Mouse (Mus musculus) neural tube, embryonic 11.5 days (tissue): ENCODE data around the gene Gatd1. TPM values are rescaled to one million over a fixed set of nuclear protein-coding genes. Genes with fewer than 3 reads are reported as not detected.

Experiments used
- ATAC-seq: fragments of 200-750 bp; cut with Nextera tagmentation; 2 replicates; pipeline ENCODE4 v1.8.0; 2017; ENCODE audit warnings: moderate number of reproducible peaks, mild to moderate bottlenecking, moderate TSS enrichment, moderate library complexity; ENCODE audit not compliant: insufficient read depth, low FRiP score, low TSS enrichment
- DNase-seq: peaks from one replicate; pipeline ENCODE4 v3.0.0-alpha.2; 2015; ENCODE audit warnings: low spot score
- H3K27ac ChIP-seq: fragments of 300-500 bp; sonication (generic); 2 replicates; pipeline ENCODE4 v1.5.1; 2014; ENCODE audit warnings: low read depth, mild to moderate bottlenecking, low read length
- H3K27me3 ChIP-seq: fragments of 300-500 bp; sonication (generic); 2 replicates; pipeline ENCODE4 v1.6.1; 2014; ENCODE audit warnings: mild to moderate bottlenecking, low read length, mixed read lengths; ENCODE audit not compliant: control insufficient read depth, insufficient read depth
- H3K36me3 ChIP-seq: fragments of 300-500 bp; sonication (generic); 2 replicates; pipeline ENCODE4 v1.6.1; 2014; ENCODE audit warnings: mild to moderate bottlenecking, low read length, moderate library complexity, mixed read lengths; ENCODE audit not compliant: control insufficient read depth, insufficient read depth
- H3K4me1 ChIP-seq: fragments of 300-500 bp; sonication (generic); 2 replicates; pipeline ENCODE4 v1.6.1; 2014; ENCODE audit warnings: low read length, mixed read lengths; ENCODE audit not compliant: control insufficient read depth, insufficient read depth
- H3K4me2 ChIP-seq: fragments of 300-500 bp; sonication (generic); 2 replicates; pipeline ENCODE4 v1.6.1; 2014; ENCODE audit warnings: low read depth, mild to moderate bottlenecking, moderate library complexity
- H3K4me3 ChIP-seq: fragments of 300-500 bp; sonication (generic); 2 replicates; pipeline ENCODE4 v1.5.1; 2014; ENCODE audit warnings: low read depth, low read length
- H3K9ac ChIP-seq: fragments of 300-500 bp; sonication (generic); 2 replicates; pipeline ENCODE4 v1.6.1; 2014; ENCODE audit warnings: mild to moderate bottlenecking, low read length
- H3K9me3 ChIP-seq: fragments of 300-500 bp; sonication (generic); 2 replicates; pipeline ENCODE4 v1.6.1; 2016; ENCODE audit warnings: low read length; ENCODE audit not compliant: control insufficient read depth
- WGBS: fragments of 180-500 bp; shearing (Covaris S2); extraction: QIAGEN DNeasy Blood & Tissue Kit; methylation state at CpG from one replicate; pipeline ENCODE4 v1.1.7; 2014; 5-methylcytosine and 5-hydroxymethylcytosine counted together
- polyA plus RNA-seq: library from polyadenylated mRNA; unstranded; fragments of >200 nt; fragmentation: Nextera tagmentation; extraction: Ambion mirVana; gene quantifications from 2 replicates; pipeline ENCODE4 v1.2.1, GENCODE M21; 2014

Gene Gatd1
- polyA plus RNA-seq, 1 experiment from 2014 or later, result 44.1 TPM

DNA sequence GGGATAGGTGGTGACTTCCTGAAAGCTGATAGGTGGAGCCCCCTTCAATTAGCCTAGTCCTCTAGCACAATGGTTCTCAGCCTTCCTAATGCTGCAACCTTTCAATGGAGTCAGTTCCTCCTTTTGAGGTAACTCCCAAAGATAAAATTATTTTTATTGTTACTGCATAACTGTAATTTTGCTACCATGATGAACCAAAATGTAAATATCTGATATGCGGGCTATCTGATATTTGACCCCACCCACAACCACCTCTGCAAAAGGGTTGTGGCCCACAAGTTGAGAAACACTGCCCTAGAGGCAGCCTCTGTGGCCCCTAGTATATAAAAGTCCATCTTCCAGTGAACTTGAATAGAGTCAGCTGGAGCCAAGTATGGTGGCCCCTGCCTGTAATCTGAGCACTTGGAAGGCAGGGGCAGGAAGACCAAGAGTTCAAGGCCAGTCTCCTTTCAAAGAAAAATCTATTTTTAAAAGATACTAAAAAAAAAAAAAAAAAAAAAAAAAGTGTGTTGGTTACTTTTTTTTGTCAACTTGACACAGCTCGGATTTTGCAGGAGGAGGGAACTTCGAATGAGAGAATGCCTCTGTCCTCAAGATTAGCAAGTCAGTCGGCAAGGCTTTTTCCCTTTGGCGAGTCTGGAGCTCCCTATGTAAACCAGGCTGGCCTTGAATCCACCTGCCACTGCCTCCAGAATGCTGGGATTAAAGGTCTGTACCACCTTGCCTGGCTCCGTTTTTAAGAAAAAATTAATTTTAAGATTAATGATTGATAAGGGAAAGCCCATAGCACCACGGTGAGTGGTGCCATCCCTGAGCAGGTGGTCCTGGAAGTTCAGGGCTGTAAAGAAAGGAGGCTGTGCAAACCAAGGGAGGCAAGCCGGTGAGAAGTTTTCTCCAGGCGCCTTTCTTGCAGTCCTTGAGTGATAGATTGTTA, 23.3 kb downstream of the Gatd1 start:
- H3K9ac ChIP-seq, result no peak overlapping the region
- H3K36me3 ChIP-seq, result no peaks in the 10 kb centered on the region
- peaks cover 12% of the 10 kb centered on the region for H3K4me1 ChIP-seq
- DNase-seq (no peak), ATAC-seq (no peak)
- no peaks in the 10 kb centered on the region for H3K9me3 ChIP-seq
- H3K4me2 ChIP-seq, result no peak overlapping the region
- no peak overlapping the region for H3K27ac ChIP-seq
- H3K4me3 ChIP-seq, result no peak overlapping the region
- no peaks in the 10 kb centered on the region for H3K27me3 ChIP-seq
- WGBS, result 60% methylated on average over 9 of the region's 9 CpGs

DNA sequence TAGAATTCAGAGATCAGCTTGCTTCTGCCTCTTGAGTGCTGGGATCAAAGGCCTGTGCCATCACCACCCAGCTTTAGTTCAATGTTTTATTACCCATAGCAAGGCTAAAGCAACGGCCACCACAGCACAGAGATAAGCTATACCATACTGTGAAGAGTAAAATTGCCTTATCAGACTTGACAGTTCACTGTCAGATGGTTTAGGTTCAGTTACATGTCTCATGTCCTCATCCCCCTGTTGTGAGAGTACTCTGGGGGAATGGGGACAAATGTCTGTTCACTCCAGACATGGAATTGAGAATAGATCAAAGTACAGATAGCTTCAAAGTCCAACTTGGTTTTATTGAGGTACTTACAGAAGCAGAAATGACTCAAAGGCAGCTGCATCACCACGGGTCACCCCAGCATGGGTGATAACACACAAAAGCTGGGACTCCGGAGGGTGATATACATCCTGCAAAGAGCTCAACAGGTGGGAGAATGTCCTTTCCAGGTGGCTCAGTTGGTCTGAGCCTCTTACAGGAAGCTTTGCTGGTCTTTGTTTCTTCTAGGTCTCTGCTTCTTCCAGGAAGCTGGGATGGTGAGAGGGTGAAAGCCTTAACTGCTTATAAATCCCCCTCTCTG, 25.3 kb downstream of the Gatd1 start:
- ATAC-seq (no peak), DNase-seq (no peak)
- H3K4me2 ChIP-seq, result no peak overlapping the region
- no peaks in the 10 kb centered on the region for H3K36me3 ChIP-seq
- H3K4me1 ChIP-seq, result peaks cover 12% of the 10 kb centered on the region
- H3K27ac ChIP-seq, result no peak overlapping the region
- WGBS, result 43% methylated on average over 3 of the region's 3 CpGs
- no peak overlapping the region for H3K9ac ChIP-seq
- H3K9me3 ChIP-seq, result no peaks in the 10 kb centered on the region
- H3K4me3 ChIP-seq, result no peak overlapping the region
- H3K27me3 ChIP-seq, result no peaks in the 10 kb centered on the region

DNA sequence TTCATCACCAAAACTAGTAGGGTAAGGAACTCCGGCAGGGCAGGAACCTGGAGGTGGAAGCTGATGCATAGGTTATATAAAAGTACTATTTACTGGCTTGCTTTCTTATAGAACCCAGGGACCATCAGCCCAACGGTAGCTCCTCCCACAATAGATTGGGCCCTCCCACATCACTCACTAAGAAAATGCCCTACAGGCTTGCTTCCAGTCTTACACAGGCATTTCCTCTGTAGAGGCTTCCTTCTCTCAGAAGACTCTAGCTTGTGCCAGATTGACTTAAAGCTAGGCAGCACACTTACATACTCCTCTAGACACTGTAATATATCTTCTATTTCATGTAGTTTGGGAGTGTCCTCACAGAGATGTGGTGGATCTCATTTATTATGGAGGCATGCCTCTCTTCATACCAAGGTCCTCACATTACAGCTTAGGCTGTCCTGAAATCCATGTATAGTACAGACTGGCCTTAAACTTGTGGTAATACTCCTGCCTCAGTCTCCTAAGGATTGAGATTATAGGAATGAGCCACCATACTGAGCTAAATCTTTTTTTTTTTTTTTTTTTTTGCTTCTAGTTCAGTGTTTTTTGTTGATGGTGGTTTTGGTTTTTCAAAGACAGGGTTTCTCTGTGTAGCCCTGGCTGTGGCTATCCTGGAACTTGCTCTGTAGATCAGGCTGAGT, 26.0 kb downstream of the Gatd1 start:
- Histone ChIP-seq H3K9me3 (no peaks in the 10 kb centered on the region), H3K27ac (no peak overlapping the region), H3K4me3 (no peak overlapping the region), H3K36me3 (no peaks in the 10 kb centered on the region), H3K4me1 (peaks cover 9% of the 10 kb centered on the region), H3K27me3 (no peaks in the 10 kb centered on the region), H3K4me2 (no peak overlapping the region), H3K9ac (no peak overlapping the region)
- DNase-seq (no peak), ATAC-seq (no peak)
- 58% methylated on average over 2 of the region's 2 CpGs for WGBS

DNA sequence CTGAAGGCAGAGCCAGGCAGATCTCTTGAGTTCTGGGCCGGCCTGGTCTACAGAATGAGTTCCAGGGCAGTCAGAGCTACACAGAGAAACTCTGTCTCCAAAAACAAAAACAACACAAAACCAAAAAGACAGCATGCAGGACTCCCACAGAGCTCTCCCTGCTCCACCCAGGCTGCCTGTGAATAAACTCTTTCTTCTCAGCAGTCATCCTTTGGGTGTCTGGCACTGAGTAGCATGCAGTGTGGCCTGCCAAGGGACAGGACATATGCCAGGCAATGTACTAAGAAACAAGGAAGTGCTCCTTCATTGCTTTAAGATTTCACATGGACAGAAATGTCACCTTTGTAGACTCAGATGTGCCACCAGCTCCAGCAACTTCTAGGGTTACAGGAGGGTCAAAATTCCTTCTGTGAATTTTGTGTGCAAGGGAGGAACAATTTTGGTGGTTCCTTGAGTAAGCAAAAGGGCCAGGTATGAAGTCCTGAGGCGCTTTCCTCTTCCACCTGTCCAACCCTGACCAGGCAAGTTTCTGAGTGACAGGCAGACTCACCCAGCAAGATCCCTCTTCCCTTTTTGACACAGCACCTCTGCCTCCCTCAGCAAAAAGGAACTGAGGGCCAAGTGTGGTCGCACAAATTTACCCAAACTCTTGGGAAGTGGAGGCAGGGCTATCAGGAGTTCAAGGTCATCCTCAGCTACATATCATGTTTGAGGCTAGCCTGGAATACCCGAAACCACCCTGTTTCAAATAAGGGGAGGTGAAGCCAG, 32.7 kb downstream of the Gatd1 start:
- H3K27me3 ChIP-seq, result no peaks in the 10 kb centered on the region
- H3K4me3 ChIP-seq, result no peak overlapping the region
- H3K9me3 ChIP-seq, result no peaks in the 10 kb centered on the region
- H3K36me3 ChIP-seq, result no peaks in the 10 kb centered on the region
- H3K27ac ChIP-seq, result no peak overlapping the region
- no peak overlapping the region for H3K9ac ChIP-seq
- 81% methylated on average over 4 of the region's 4 CpGs for WGBS
- ATAC-seq (no peak), DNase-seq (no peak)
- H3K4me1 ChIP-seq, result no peaks in the 10 kb centered on the region
- no peak overlapping the region for H3K4me2 ChIP-seq

DNA sequence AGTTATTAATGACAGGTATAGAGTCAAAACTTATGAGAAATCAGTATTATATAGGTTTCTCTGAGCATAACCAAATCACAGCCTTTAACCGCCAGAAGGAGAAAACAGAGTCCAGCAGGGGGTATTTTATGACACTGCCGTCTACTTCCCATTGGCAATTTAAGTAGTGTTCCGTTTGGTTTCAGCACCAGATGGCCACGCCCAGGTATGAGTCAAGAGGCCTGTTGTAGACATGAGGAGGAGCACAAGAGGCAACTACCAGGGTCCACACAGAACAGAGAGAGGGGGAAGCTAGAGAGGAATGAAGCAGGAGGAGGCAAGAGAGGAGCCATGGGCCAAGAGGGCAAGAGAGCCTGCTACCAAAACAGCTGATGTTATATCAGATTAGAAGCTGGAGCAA, 34.4 kb downstream of the Gatd1 start:
- Histone ChIP-seq H3K9ac (no peak overlapping the region), H3K9me3 (no peaks in the 10 kb centered on the region), H3K4me2 (no peak overlapping the region), H3K36me3 (no peaks in the 10 kb centered on the region), H3K27me3 (no peaks in the 10 kb centered on the region), H3K27ac (no peak overlapping the region), H3K4me1 (no peaks in the 10 kb centered on the region), H3K4me3 (no peak overlapping the region)
- no peak for DNase-seq
- ATAC-seq, result no peak
- 36% methylated on average over 4 of the region's 4 CpGs for WGBS

DNA sequence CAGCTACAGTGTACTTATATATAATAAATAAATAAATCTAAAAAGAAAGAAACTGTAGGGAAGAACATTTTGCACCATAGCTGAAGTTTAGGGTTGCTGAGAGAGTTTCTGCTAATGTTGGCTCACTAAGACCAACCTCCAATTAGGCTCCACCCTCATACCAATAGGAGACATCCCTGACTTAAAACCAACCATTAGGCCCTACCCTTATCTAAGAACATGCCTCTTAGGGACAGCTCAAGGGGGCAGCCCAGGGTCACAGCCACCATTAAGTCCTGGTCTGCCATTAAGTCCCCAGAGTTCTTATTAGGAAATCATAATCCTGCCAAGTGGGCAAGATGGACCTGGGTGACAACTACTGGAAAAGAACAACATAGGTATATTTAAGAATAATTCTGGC, 39.5 kb downstream of the Gatd1 start:
- no peaks in the 10 kb centered on the region for H3K27me3 ChIP-seq
- no peaks in the 10 kb centered on the region for H3K36me3 ChIP-seq
- ATAC-seq, result no peak
- H3K27ac ChIP-seq, result no peak overlapping the region
- DNase-seq, result no peak
- H3K4me2 ChIP-seq, result no peak overlapping the region
- H3K4me3 ChIP-seq, result no peak overlapping the region
- no peaks in the 10 kb centered on the region for H3K4me1 ChIP-seq
- no peak overlapping the region for H3K9ac ChIP-seq
- H3K9me3 ChIP-seq, result no peaks in the 10 kb centered on the region

DNA sequence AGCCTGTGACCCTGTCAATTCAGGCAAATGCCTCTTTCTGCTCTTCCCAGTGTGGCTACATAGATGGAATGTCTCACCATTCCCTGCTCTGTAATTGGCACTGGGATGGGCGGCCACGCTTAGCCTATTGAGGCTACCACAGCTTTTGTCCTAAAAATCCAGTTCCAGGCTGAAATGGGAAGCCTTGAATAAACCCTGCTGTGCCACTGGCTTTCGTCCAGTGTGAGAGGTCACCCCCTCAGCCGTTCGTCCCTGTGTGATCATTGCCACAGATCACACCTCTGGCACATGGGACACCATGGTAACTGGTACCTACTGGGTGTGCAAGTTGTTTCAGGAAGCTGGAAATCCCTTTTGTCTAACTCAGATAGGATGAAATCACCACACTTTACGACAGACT, 40.3 kb downstream of the Gatd1 start:
- H3K4me3 ChIP-seq, result no peak overlapping the region
- no peak overlapping the region for H3K27ac ChIP-seq
- 44% methylated on average over 6 of the region's 6 CpGs for WGBS
- H3K4me1 ChIP-seq, result no peaks in the 10 kb centered on the region
- no peak overlapping the region for H3K4me2 ChIP-seq
- ATAC-seq (no peak), DNase-seq (no peak)
- no peaks in the 10 kb centered on the region for H3K36me3 ChIP-seq
- no peaks in the 10 kb centered on the region for H3K27me3 ChIP-seq
- no peak overlapping the region for H3K9ac ChIP-seq
- H3K9me3 ChIP-seq, result no peaks in the 10 kb centered on the region

DNA sequence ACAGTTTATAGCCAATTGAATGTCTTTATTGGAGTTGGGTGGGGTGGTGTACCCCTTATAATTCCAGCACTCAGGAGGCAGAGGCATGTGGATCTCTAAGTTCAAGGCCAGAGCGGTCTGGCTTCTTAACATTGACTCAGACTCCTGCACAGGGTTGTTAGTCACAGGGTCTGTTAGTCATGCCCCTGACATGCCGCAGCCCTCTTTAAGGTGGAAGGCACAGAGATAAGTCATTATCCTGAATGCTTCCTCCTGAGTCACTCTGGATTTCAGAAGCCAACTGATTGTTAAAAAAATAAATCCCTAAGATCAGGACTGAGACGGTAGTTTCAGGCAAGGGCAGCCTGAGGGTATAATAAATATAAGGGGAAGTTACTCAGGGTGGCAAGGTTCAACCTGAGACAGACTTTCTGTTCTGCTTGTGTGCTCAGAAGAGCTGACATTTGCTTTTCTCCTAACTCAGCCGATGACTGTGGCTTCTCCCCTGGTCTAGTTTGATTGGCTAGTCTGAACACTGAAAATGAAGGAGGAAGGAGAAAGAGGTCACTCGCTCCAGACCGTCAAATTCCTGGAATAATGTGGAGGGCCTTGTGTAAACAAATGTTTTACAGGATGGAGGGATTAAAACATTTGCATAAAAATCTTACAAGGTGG, 41.9 kb downstream of the Gatd1 start:
- H3K9me3 ChIP-seq, result no peaks in the 10 kb centered on the region
- H3K27me3 ChIP-seq, result no peaks in the 10 kb centered on the region
- H3K4me2 ChIP-seq, result no peak overlapping the region
- WGBS, result 76% methylated on average over 6 of the region's 6 CpGs
- H3K9ac ChIP-seq, result no peak overlapping the region
- no peak overlapping the region for H3K4me3 ChIP-seq
- ATAC-seq (no peak), DNase-seq (no peak)
- H3K36me3 ChIP-seq, result no peaks in the 10 kb centered on the region
- no peak overlapping the region for H3K27ac ChIP-seq
- no peaks in the 10 kb centered on the region for H3K4me1 ChIP-seq
